Mouse (Mus musculus): ENCODE data around the gene Csad.

- TF ChIP-seq EP300 (IDR thresholded peaks at IDR 0.05; ENCODE audit: low read depth) (no peak), CTCF (IDR thresholded peaks at IDR 0.05; ENCODE audit: low read depth) (no peak)
These were observed 38.9 kb downstream of the Csad start for GRCm38 (mm10) chr15:102165468-102166100.
